Mouse (Mus musculus) G1E (cell line): Measurements from ENCODE around the gene Arid2. TPM values are rescaled to one million over a fixed set of nuclear protein-coding genes. Genes with fewer than 3 reads are reported as not detected.

Source experiments
- ATAC-seq: 2 replicates; pipeline ENCODE4 v1.8.0; 2016; ENCODE audit warnings: mild to moderate bottlenecking; ENCODE audit not compliant: insufficient number of reproducible peaks, poor library complexity, low FRiP score, severe bottlenecking; ENCODE audit errors: extremely low read depth
- DNase-seq: peaks from one replicate; pipeline ENCODE4 v3.0.0; 2012; ENCODE audit warnings: low spot score
- H3K27me3 ChIP-seq: 2 replicates; pipeline ENCODE4 v1.6.1; 2012; ENCODE audit warnings: mild to moderate bottlenecking, low read length, inconsistent platforms; ENCODE audit not compliant: insufficient read depth
- H3K36me3 ChIP-seq: replicated peaks from 2 replicates; pipeline ENCODE3; 2012; ENCODE audit warnings: mild to moderate bottlenecking, inconsistent platforms
- H3K4me1 ChIP-seq: 2 replicates; pipeline ENCODE4 v1.6.1; 2012; ENCODE audit warnings: low read depth, low read length, inconsistent platforms, mixed read lengths; ENCODE audit not compliant: insufficient read depth
- H3K4me3 ChIP-seq: 2 replicates; pipeline ENCODE4 v1.5.1; 2012; ENCODE audit warnings: low read depth, mild to moderate bottlenecking, inconsistent platforms, low read length, moderate library complexity, mixed read lengths
- H3K9me3 ChIP-seq: replicated peaks from 2 replicates; pipeline ENCODE4 v1.6.1; 2012; ENCODE audit warnings: inconsistent platforms
- CTCF ChIP-seq: IDR thresholded peaks from 2 replicates; pipeline ENCODE4 v1.5.1; 2012; ENCODE audit warnings: low read depth, low read length, inconsistent platforms, mixed read lengths
- GATA1 ChIP-seq: IDR thresholded peaks from 2 replicates; pipeline ENCODE4 v1.6.1; 2012; ENCODE audit warnings: borderline replicate concordance, low read length, inconsistent platforms, mixed read lengths
- GATA2 ChIP-seq: IDR thresholded peaks from 2 replicates; pipeline ENCODE4 v1.6.1; 2012; ENCODE audit warnings: low read depth, low read length, inconsistent platforms, borderline replicate concordance
- POLR2AphosphoS5 ChIP-seq: IDR thresholded peaks from 2 replicates; pipeline ENCODE4 v1.6.1; 2012; ENCODE audit warnings: low read depth, low read length, inconsistent platforms; ENCODE audit not compliant: insufficient replicate concordance
- TAL1 ChIP-seq: conservative IDR thresholded peaks from 2 replicates; pipeline ENCODE4 v1.6.1; 2012; ENCODE audit warnings: low read depth, low read length, inconsistent platforms, mixed read lengths
- polyA plus RNA-seq: library from polyadenylated mRNA; stranded (reverse); fragments of >175 nt; gene quantifications from 2 replicates; pipeline ENCODE4 v1.2.3, GENCODE M21; 2012
- total RNA-seq, 2 experiments: library from RNA; stranded (forward) in 1 of 2; stranded (reverse) in 1 of 2; fragments of 200-1000 nt in 1 of 2; fragments of >200 nt in 1 of 2; fragmentation: Nextera tagmentation in 1 of 2; gene quantifications; 2 replicates each; pipeline ENCODE4 v1.2.3; 2014 to 2017

The Arid2 gene
- total and polyA plus RNA-seq, 3 experiments, result 15.8 to 100 (median 48.7) TPM

DNA sequence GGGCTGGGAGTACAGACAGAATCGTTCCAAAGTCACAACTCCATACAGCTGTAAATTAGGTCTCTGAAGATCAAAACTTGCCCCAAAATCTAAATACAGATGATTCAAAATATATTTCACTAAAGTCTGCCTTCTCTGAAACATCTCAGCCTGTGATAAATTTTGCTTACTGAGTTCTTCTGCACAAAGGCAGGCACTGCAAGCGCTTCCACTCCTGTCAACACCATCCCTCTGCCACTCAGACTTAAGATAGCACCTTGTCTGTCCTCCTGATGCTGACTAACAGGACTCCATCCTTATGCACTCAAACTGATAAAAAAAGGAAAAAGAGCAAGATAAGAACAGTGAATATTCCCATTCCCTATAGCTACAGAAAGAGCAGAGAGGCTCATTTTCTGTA lies 13.0 kb upstream of the Arid2 start:
- peaks cover 68% of the 10 kb centered on the region for H3K36me3 ChIP-seq

GRCm38 (mm10) chr15:96275198-96275597 lies 12.1 kb upstream of the Arid2 start:
- Histone ChIP-seq H3K27me3 (no peaks in the 10 kb centered on the region), H3K4me3 (no peak overlapping the region; the same call in 1 of the 2 replicates), H3K9me3 (peaks cover 3% of the 10 kb centered on the region; the same call in 1 of the 2 replicates), H3K36me3 (peaks cover 70% of the 10 kb centered on the region), H3K4me1 (peaks cover 63% of the 10 kb centered on the region)
- no peak for ATAC-seq
- no peak for DNase-seq
- TF ChIP-seq GATA2 (no peak), CTCF (no peak), POLR2AphosphoS5 (no peak), TAL1 (no peak), GATA1 (no peak)

More for the DNA sequence above, 13.0 kb upstream of the Arid2 start:
- Histone ChIP-seq H3K27me3 (no peaks in the 10 kb centered on the region), H3K9me3 (no peaks in the 10 kb centered on the region), H3K4me1 (peaks cover 57% of the 10 kb centered on the region), H3K4me3 (no peak overlapping the region)
- no peak for TF ChIP-seq GATA1
- TF ChIP-seq TAL1, result no peak
- TF ChIP-seq CTCF, result no peak
- TF ChIP-seq POLR2AphosphoS5, result no peak
- TF ChIP-seq GATA2, result no peak
- no peak for ATAC-seq
- DNase-seq, result no peak

DNA sequence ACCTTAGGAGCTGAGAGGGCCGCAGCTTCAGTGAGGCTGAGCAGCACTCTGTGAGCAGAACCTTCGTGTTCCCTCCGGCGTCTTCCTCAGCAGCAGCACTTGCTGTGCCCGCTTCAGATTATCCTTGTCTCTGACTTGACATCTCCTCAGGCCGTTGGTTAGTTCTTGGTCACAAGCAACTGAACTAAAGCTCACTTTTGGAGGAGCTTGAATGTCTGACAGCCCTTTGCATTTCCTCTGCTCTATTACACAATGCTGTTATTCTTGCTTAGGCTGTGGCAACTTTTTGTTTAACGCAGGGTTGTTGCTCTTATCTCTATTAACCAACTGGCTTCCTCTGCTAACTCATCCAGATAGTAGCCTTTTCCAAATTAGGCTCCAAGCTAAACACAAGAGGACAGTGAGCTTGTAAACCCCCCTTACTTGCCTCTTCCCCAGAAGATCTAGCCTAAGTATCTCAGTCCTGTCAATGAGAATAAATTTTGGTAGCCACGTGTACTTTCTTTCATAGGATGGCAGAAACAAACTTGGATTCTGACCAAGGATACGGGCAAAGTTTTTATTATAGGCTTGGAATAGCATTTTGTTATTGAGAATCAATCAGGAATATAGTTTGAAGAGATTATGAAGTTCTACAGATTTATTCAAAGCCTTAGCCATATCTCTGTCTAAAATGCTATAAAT lies 11.4 kb upstream of the Arid2 start:
- H3K27me3 ChIP-seq, result no peaks in the 10 kb centered on the region
- peak; percentile 88 for ATAC-seq
- H3K36me3 ChIP-seq, result peaks cover 73% of the 10 kb centered on the region
- peaks cover 68% of the 10 kb centered on the region for H3K4me1 ChIP-seq
- peak; percentile 31 for DNase-seq
- peak overlapping the region; percentile 54; the same call in 1 of the 2 replicates for H3K4me3 ChIP-seq
- TF ChIP-seq TAL1 (peak; percentile 67), GATA1 (no peak)
- H3K9me3 ChIP-seq, result peaks cover 5% of the 10 kb centered on the region

GRCm38 (mm10) chr15:96277061-96277460 lies 10.3 kb upstream of the Arid2 start:
- TF ChIP-seq GATA2 (no peak), TAL1 (no peak), CTCF (no peak), GATA1 (no peak), POLR2AphosphoS5 (no peak)
- Histone ChIP-seq H3K4me3 (no peak overlapping the region; the same call in 1 of the 2 replicates), H3K36me3 (peaks cover 72% of the 10 kb centered on the region), H3K27me3 (no peaks in the 10 kb centered on the region), H3K4me1 (peaks cover 76% of the 10 kb centered on the region), H3K9me3 (peaks cover 7% of the 10 kb centered on the region)
- DNase-seq (peak; percentile 16), ATAC-seq (peak; percentile 29)

GRCm38 (mm10) chr15:96281236-96281635 lies 6.1 kb upstream of the Arid2 start:
- ATAC-seq (no peak), DNase-seq (no peak)
- peaks cover 60% of the 10 kb centered on the region for H3K36me3 ChIP-seq
- TF ChIP-seq GATA2, result no peak
- no peak for TF ChIP-seq POLR2AphosphoS5
- no peak for TF ChIP-seq GATA1
- no peak for TF ChIP-seq CTCF
- TF ChIP-seq TAL1, result no peak
- H3K4me3 ChIP-seq, result no peak overlapping the region; the same call in 1 of the 2 replicates
- peaks cover 7% of the 10 kb centered on the region for H3K9me3 ChIP-seq
- H3K4me1 ChIP-seq, result peaks cover 70% of the 10 kb centered on the region
- H3K27me3 ChIP-seq, result no peaks in the 10 kb centered on the region

GRCm38 (mm10) chr15:96283141-96283540 lies 4.2 kb upstream of the Arid2 start:
- TF ChIP-seq POLR2AphosphoS5 (no peak), GATA2 (no peak), GATA1 (no peak), CTCF (no peak), TAL1 (no peak)
- ATAC-seq (no peak), DNase-seq (no peak)
- Histone ChIP-seq H3K4me1 (peaks cover 55% of the 10 kb centered on the region), H3K27me3 (no peaks in the 10 kb centered on the region), H3K9me3 (peaks cover 7% of the 10 kb centered on the region), H3K36me3 (peaks cover 44% of the 10 kb centered on the region), H3K4me3 (no peak overlapping the region; the same call in 1 of the 2 replicates)
